Mouse (Mus musculus) heart, postnatal 25 days (tissue): ENCODE measurements at regions not wholly inside any gene's neighbourhood (a gene's known extent, or its start where the extent isn't known, plus 50 kb on each side); places are given as distances from the start of the nearest gene placed in this dataset.
"Not testable (repeated sequence)": the region's sequence is repeated elsewhere in the genome, so short reads cannot be mapped to it uniquely, and the experiment has no call there.

Source experiments
- DNase-seq: peaks from one replicate; pipeline ENCODE4 v3.0.0; 2022; ENCODE audit warnings: low spot score
- intact Hi-C: fragments of 180-260 bp; cut with DNase I; formaldehyde crosslinking; loops from one replicate; pipeline ENCODE4 v1.15.1; 2025

DNA sequence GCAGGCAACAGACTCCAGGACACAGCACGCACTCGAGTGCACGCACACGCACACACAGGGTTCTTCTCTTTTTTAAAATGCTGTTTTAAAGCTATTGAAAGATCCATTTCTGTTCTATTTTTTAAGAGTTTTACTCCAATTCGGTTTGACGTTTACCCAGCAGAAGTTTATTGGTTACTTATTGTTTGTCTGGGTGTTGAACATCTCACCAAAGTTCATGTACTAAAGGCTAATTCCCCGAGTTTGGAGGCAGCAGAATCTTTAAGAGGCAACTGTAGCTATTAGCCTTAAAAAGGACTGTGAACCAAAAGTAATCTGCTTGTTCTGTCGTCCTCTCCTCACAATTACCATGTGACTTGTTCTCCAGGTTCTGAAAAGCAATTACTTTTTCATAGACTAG lies 263.0 kb upstream of the Nfia start:
- DNase-seq = no peak
- intact Hi-C loops = no loop called here

DNA sequence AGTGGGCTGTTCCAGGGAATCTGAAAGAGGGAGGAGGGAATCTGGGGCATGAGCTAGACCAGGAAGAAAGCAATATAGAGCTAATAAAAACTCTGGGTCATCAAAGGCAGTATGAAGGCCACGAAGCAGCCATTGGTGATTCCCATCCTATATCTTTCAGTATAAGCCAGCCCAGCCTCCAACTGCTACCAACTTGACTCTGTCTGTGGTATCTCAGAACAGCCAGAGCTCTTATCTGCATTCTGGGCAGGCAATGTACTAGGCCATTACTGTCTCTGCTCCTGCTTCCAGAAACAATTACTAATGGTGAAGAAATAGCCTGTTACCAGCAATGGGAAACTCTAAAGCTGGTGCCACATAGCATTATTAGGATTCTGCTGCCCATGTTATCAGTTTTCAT lies 266.8 kb upstream of the Nfia start:
- DNase-seq = no peak
- intact Hi-C loops = no loop called here

DNA sequence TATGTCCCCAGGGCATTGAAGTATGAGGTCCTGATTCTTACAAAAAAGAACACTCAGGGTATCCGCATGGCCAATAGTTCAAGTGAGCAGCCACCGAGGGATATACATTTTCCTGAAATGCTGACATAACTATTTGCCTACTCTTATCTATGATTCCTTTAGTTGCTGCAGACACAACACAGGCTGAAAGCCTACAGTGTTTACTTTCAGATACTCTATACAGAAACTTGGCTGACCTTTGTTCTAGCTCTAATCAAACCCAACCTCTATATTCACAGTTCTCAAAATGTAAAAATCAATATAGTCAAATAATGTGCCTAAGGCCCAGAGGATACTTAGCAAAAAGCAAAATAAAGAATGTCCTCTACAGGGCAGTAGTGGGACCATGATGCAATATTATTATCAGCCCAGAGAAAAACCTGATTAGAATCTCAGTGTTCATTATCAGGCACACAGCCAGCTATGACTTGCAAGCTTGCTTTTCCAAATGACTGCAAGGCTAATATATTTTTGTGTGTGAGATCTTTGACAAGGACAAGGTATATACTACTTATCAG lies 281.2 kb upstream of the Nfia start:
- intact Hi-C loops = no loop called here
- no peak for DNase-seq

DNA sequence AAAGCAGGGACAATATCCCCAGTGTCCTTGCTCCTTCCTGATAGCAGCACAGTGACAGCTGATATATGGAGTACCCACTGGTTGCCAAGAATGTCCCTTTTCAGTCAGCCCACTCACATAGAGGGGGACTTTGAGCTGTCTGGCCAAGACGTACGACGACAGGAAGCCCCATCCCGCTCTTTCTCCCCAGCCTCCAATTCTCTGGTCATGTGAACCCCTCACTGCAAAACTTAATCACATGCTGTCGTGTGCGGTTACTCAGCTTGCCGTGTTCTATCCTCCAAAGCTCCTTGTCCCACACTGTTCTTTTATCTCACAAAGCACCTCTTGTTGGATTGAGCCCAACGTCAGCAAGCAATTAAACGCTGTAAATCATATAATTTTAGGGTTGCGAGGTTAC lies 286.2 kb upstream of the Nfia start:
- no peak for DNase-seq

DNA sequence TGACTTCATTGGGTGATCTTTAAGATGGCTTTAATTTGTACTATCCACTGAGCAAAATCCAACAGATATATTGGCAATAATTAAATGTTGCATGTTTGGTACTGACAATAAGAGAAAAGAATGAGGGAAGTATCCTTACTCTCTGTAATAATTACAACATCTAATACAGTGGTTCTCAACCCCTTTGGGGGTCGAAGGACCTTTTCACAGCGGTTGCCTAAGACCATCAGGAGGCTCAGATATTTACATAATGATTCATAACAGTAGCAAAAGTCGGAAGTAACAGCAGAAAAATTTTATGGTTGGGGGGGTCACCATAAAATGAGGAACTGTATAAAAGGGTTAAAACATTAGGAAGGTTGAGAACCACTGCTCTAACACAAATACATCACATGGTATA lies 287.3 kb upstream of the Nfia start:
- intact Hi-C loops = no loop called here
- DNase-seq = no peak

More for the DNA sequence above, 286.2 kb upstream of the Nfia start:
- intact Hi-C loops = no loop called here

DNA sequence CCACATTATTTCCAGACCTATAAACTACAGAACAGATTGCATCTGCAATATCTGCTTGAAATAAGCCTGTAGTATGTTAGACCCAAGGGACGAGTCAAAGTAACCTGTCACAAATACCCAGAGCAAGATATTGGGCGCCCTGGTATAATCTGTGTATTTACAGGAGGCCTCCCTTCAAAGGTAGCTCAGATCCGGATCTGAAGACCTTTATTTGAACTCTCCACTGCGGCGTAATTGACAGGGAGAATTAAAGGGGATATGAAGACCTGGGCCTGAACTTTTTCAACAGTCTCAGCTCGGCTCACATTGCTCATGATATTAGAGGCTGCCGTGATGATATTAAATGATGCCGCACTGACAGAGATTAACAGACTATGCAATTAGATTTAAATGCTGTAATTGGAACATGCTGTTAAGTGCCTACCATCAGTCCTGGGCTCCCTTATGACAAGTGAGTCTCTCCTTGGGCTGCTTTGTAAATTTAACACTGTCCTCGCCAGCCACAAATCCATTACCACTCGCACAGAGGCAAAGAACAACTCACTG lies 289.8 kb upstream of the Nfia start:
- intact Hi-C loops = no loop called here
- no peak for DNase-seq

DNA sequence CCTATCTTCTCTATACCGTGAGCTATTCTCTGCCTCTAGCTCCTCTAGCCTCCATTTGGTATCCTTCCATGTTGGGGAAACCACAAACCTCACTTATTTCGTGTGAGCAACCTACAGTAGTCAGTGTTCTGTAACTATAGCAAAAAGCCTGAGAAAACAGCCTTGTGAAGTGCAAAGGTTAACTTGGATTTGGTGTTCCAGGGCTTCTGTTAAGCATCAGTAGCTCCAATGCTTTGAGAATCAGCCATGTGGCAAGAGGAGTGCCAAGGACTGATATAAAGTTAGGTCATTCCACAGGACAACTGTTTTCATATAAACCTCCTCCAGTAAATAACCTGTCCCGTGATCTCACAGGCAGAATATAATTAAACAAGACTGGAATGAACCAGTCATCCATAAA lies 290.7 kb upstream of the Nfia start:
- intact Hi-C loops = no loop called here
- DNase-seq = no peak

DNA sequence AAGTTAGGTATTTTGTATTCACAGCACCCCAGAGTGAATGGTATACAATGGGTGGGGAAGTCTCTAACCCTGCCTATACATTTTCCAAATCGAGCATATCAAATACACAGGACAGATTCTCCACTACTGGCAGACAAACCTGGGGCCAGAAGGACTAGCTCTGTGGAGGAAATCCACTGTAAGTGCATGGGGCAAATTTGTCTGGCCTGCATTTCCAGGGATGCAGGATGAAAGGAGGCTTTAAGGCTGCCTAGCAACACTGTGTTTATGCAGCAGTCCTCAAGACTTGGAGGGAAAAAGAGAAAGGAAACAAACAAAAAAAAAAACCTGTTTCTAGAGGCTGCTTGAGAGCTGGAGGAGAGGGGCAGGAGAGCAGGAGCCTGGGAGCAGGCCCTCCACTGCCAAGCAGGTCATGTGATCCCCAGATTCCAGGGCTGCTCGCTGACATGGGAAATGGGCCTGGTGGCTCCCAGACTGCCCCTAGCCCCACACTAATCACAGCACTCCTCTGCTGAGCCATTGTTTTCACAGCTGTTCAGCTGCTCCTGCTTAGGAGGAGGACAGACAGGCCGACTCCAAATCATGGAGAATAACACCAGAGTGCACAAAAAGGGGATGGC lies 293.7 kb upstream of the Gm10192 start:
- intact Hi-C loops = no loop called here

DNA sequence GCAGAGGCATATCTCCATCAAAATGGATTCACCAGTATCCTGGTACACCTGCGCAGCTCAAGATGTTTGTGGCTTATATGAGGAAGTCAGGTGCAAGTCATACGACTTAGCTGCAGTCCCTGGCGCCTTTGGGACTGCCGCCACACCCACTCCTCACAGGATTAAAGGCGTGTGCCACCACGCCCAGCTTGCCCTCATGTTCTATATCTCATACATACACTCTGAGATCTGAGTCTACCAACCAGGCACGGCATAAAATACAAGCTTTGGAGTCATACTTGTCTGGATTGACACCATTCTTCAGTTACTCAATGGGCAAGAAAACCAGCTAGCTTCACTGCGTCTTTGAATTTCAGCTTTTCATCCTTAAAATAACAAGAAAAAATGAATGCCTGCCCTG lies 290.5 kb upstream of the Gm10192 start:
- intact Hi-C loops, DNase-seq: not testable (repeated sequence)

More for the DNA sequence above, 293.7 kb upstream of the Gm10192 start:
- peak; percentile 58 for DNase-seq

DNA sequence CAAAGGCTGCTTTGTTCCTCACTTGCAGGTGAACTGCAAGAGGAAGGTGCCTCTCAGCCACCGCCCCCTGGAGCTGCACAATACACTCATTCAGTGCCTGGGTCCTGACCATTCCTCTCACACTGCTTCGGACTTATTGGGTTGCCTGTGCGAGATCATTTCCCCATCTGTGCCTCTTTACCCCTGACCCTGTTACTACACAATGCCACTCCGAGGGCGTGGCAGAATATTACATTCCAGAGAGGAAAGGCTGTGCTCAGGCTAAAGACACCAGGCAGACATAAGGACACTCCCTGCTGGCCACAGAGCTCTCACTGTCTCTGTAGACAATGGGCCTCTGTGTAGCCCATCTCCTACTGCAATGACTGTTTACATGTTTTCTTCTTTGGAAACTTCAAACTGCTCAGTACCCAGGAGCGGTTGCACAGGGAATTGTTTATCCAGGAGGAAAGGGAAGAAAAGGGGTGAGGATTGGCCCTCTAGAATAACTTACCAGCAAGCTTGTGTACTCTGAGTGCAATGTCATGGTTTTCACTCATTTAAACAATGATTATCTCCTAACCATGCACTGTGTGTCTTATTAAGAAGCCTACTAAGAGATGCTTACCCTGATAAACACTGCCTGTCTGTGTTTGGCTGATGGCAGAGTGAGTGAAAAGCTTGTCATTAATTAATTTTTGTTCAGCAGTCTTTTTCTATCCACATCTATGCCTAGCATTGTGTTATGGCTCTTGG lies 283.1 kb upstream of the Gm10192 start:
- intact Hi-C loops = no loop called here
- no peak for DNase-seq

DNA sequence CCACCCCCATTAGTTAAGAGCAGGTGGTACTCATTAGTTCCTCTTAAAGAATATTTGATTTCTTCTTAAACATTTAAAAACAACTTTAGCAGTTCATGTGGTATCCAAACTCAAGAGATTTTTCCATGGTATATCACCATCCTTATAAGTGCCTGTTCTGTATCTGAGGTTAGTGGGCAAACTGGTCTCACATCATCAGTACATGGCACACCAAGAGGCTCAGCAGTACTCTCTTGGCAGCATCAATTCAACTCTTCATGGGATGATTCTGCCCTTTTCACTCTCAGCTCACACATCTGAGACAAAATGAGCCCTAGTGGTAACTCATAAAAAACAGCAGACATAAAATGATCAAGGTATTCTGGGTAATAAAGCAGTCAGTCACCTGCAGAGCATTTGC lies 282.6 kb upstream of the Gm10192 start:
- DNase-seq = no peak
- intact Hi-C loops = no loop called here

DNA sequence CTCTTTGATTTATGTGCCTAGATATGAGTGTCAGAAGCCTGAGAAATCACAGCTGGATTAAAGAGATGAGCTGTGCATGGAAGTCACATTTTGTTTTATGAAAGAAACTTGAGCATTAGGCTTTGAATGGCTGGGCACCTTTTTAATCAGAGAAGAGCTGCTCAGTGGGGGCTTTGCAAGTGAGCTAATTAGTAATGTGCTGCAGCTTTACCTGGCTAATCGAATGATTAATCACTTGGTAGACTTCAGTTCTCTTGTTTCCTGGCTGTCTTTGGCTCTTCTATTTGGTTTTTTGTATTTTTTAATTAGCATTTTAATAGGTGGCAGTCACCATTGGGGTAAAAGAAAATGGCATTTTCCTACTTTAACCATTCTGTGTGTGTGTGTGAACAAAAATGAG lies 278.2 kb upstream of the Gm10192 start:
- intact Hi-C loops = no loop called here
- no peak for DNase-seq

DNA sequence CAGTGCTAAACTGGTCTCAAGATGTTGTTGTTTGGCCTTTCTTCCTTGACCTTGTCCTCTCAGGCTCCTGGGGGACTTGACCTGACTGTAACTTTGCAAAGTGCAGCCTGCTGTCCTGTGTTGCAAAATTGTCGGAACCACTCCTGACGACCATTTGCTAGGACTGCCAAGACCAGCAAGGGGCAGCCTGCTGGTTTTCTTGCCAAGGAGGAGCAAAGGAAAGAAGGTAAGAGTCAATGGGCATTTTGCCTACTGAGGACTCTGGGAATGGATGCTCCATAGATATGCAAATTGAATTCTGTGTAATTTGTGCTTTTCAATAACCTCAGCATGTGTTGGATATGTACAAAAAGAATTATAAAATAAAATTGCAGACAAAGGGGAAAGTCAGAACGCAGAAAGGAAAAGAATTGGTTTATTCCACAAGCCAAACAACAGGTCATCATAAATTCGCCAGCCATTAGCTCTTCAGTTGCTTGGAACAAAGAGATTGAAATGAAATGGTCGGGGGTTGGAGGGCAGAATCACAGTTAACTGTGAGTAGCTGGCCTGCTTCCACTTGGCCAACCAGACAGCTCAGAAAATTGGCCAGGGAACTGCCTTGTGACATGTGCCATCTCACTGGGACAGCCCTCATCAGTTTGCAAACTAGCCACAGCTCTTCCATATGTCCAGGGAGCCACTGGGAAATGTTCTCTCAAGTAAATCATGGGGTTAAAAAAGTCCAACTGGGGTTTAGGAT lies 256.5 kb upstream of the Gm10192 start:
- intact Hi-C loops = no loop called here

DNA sequence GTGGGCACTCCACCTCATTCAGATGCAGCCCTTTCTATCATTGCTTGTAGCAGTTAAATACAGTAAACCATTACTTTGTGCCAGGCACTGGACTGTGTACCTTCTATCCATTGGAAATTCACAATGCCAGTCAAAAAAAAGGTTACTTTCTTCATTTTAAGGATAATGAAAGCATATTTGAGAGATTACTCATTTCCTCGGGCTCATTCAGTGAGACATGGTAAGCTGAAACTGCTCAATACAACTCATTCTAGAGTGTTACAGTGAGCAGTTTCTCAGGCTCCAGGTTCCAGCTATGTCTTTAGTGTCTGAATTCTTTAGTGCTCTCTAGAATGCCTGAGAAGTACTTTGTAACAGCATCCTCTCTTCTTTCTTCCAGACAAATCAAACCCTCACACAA lies 249.7 kb upstream of the Gm10192 start:
- intact Hi-C loops = no loop called here
- DNase-seq = no peak

More for the DNA sequence above, 256.5 kb upstream of the Gm10192 start:
- DNase-seq = no peak

DNA sequence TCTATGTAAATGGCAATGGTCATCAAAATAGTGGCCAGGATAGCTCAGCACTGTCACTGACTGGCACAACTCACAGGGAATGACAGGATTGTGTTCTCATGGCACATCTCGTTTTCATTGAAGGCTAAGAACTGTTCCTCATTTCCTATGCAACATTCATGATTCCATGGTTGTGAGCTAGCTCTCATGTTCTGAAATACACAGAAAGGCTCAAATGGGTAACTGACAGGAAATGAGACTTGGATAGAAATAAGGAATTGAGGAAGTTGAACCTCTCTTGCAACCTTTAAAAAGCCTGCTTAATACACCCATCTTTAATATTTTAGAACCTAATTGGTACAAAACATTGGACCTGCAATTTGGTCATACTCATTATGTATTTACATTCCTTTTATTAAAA lies 249.1 kb upstream of the Gm10192 start:
- intact Hi-C loops = no loop called here
- DNase-seq = no peak

DNA sequence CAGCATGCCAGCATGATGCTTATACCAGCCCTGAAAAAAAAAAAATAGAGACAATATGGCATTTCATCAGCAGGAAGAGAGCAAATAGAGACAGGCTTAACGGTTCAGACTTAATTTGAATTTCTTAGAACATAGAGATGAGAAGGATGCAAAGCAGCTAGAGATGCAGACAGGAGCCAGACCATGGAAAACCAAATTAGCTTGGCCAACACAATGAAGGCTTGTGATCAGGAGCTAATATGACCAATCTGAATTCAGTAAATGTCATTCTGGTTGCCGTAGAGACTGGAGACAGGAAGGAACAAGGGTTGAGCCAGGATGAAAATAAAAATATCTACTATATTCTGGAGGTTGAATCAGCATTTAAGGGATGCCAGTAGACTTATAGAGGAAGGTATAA lies 248.3 kb upstream of the Gm10192 start:
- intact Hi-C loops = no loop called here
- no peak for DNase-seq

DNA sequence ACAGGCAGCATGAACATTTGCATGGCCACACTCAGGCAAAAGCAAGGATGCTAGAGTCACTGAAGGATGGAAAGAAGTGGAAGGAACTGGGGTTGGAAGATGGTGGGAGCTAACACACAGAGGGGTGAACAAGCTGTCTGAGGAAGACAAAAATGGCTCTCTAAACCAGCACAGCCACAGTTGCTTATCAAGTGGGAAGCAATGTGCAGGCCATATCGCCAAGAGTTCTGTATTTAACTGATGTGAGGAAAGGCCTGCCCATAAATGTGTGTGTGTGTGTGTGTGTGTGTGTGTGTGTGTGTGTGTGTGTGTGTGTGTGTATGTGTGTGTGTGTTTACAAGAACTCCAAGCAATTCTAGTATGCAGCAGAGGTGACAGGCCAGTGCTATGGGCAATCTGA lies 236.9 kb upstream of the Gm10192 start:
- intact Hi-C loops = no loop called here
- DNase-seq = no peak

DNA sequence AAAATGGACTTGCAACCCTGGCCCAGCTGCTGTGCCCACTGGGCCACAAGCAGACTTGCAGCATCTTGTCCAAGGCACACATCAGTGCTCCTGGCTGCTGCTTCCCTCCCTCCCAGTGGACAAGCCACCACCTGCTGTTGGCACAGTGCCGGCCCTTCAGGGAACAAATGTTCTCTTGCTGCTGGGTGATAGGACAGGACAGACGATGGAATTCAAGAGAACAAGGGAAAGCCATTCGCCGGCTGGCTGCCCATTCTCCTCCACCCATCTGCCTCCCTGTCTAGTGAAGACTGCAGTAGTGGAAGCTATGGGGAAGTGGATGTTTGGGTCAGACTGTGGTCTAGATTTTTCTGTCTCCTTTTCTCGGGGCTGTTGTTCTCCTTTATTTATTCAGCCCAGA lies 235.7 kb upstream of the Gm10192 start:
- peak; percentile 58 for DNase-seq
- intact Hi-C loops = no loop called here

DNA sequence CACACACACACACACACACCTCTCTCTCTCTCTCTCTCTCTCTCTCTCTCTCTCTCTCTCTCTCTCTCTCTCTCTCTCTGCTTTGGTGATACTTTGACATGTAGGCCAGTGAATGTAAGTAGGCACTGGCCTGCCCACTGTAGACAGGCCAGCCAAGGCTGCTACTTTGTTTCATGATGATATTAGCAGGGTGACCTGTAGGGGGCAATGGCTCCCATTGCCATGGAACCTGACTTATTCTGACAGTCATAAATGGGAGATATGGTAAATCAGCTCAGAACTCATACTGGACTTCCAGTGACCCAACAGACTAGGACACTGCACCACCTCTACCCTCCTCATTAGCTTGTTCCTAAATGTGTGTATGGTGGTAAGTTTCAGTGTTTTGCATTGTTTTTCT lies 235.0 kb upstream of the Gm10192 start:
- no peak for DNase-seq
- intact Hi-C loops = no loop called here

DNA sequence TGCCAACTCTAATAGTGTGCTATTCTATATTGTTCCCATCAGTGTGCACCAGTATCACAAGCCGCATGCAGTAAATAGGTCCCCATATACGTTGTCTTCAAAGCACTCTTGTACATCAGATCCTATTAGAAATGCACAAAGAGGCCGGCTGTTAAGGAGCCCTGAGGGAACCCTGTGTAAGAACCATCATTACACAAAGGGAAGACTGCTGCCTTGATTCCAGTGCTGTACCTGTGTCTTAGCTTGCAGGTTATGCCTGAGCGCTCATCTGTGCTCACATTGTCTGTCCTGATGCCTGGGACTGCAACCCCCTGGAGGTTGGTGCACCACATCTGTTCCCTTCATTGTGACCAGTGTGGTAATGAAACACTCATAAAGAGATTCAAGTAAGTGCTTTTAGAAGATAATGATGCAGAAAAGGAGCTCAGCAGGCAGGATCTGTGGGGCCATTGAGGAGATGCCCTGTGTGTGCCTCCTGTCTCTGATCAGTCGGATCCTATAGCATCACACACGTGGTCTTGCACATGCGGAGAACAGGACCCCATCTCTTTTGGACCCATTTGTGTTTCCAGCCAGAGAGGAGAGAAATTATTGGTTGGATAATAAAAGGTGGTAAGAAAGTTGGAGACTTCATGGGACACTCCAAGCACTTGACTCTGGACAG lies 225.8 kb upstream of the Gm10192 start:
- intact Hi-C loops = no loop called here
- DNase-seq = no peak
